Mouse (Mus musculus) neutrophil, adult 5-6 weeks (primary cell): ENCODE results near the gene Oosp1. TPM values are rescaled to one million over a fixed set of nuclear protein-coding genes. Genes with fewer than 3 reads are reported as not detected.

ENCODE experiments used
- ATAC-seq: fragments of 151-379, 151-347 bp; 2 replicates; pipeline ENCODE4 v1.8.0; 2017; ENCODE audit warnings: mild to moderate bottlenecking, moderate TSS enrichment; ENCODE audit not compliant: insufficient number of reproducible peaks, poor library complexity, low FRiP score, severe bottlenecking; ENCODE audit errors: extremely low read depth
- total RNA-seq: library from RNA; stranded (forward); fragments of 200-1000 nt; gene quantifications from 2 replicates; pipeline ENCODE4 v1.2.3, GENCODE M21; 2017

Gene Oosp1
- total RNA-seq, 1 experiment from 2014 or later, result not detected

GRCm38 (mm10) chr19:11633732-11634131, 57.2 kb downstream of the Oosp1 start:
- no peak for ATAC-seq

GRCm38 (mm10) chr19:11625231-11625630, 65.7 kb downstream of the Oosp1 start:
- no peak for ATAC-seq

GRCm38 (mm10) chr19:11624800-11625199, 66.2 kb downstream of the Oosp1 start:
- no peak for ATAC-seq

GRCm38 (mm10) chr19:11623551-11623950, 67.4 kb downstream of the Oosp1 start, which contains the start of gene Ms4a2:
Gene Ms4a2 (minus strand): TSS chr19:11623719.
- no peak for ATAC-seq

GRCm38 (mm10) chr19:11617983-11618382, 73.0 kb downstream of the Oosp1 start:
- ATAC-seq, result no peak

Other genes with a start within 250 kb of the Oosp1 start
- 44.8 and 59.4 TPM in 2 replicates for gene Ms4a4b, start 247.6 kb downstream of the Oosp1 start, total RNA-seq
- gene Ms4a6c, start 221.8 kb downstream of the Oosp1 start, total RNA-seq, result 34.3 and 38.1 TPM in 2 replicates
- 335 and 348 TPM in 2 replicates for gene Gm8369, start 205.2 kb downstream of the Oosp1 start, total RNA-seq
- gene Ms4a6b, start 174.6 kb downstream of the Oosp1 start, total RNA-seq, result 108 and 112 TPM in 2 replicates
- 0.58 TPM in 1 of 2 replicates, not detected in the other for gene Ms4a4d, start 154.3 kb downstream of the Oosp1 start, total RNA-seq
- 3.6 and 7.6 TPM in 2 replicates for gene Ms4a6d, start 86.3 kb downstream of the Oosp1 start, total RNA-seq
- 1.4 and 5.6 TPM in 2 replicates for gene Ms4a2, start 67.4 kb downstream of the Oosp1 start, total RNA-seq
- gene Ms4a3, start 50.3 kb downstream of the Oosp1 start, total RNA-seq, result not detected in 2 replicates
- gene Oosp2, start 30.6 kb downstream of the Oosp1 start, total RNA-seq, result not detected in 2 replicates
- not detected in 2 replicates for gene Oosp3, start 5.9 kb upstream of the Oosp1 start, total RNA-seq
- gene Gif, start 56.4 kb upstream of the Oosp1 start, total RNA-seq, result not detected in 2 replicates
- 23.6 and 24.1 TPM in 2 replicates for gene Mrpl16, start 79.2 kb upstream of the Oosp1 start, total RNA-seq
- 3.3 and 4.4 TPM in 2 replicates for gene Stx3, start 128.3 kb upstream of the Oosp1 start, total RNA-seq
- not detected in 2 replicates for gene Olfr1417, start 148.1 kb upstream of the Oosp1 start, total RNA-seq
- not detected in 2 replicates for gene Olfr1418, start 169.9 kb upstream of the Oosp1 start, total RNA-seq
- not detected in 2 replicates for gene Olfr1419, start 184.0 kb upstream of the Oosp1 start, total RNA-seq
- not detected in 2 replicates for gene Olfr1420, start 195.4 kb upstream of the Oosp1 start, total RNA-seq
- gene Patl1, start 221.2 kb upstream of the Oosp1 start, total RNA-seq, result 21.1 and 21.9 TPM in 2 replicates